In genomic region chrX:106485101-106485651, GRCm38 (mm10) we compare ENCODE assay signal across 10 mouse cellular contexts. TPM values are rescaled to one million over a fixed set of nuclear protein-coding genes. Genes with fewer than 3 reads are reported as not detected.
DNase-seq lines count a peak whose midpoint lies in the region; ATAC-seq and TF ChIP-seq lines count a peak whose summit lies in the region.
"Had no signal": no experiment of that assay in that cellular context is flagged by ENCODE, and none has a peak within 500 bp of the region (broad histone marks: within the 10 kb centered on the region; RNA-seq: fewer than 3 reads in every experiment).

Gene Fndc3c1, minus strand, starts transcription at chrX:106485401.

- H3K27ac ChIP-seq in kidney, adult 2 months (ENCODE audit: insufficient read depth, low read depth, low read length) = no peak within 1 kb of the TSS
- no peak within 1 kb of the TSS for H3K27ac ChIP-seq in liver, embryonic 12.5 days

- H3K4me3 ChIP-seq in kidney, adult 2 months (ENCODE audit: insufficient read depth, low read depth, low read length) = peak within 1 kb of the TSS; percentile 33; the same call in 1 of the 2 replicates
- peak within 1 kb of the TSS; percentile 42 for H3K4me3 ChIP-seq in liver, embryonic 12.5 days

- WGBS in kidney, adult 2 months = 2% methylated on average over 32 of the region's 39 CpGs
- WGBS in liver, embryonic 12.5 days (ENCODE audit: insufficient replicate concordance) = 12% methylated on average over 25 of the region's 39 CpGs

- H3K4me2 ChIP-seq in liver, embryonic 12.5 days = peak within 1 kb of the TSS; percentile 58

- H3K27me3 ChIP-seq in kidney, adult 2 months (replicated peaks; ENCODE audit: control insufficient read depth, insufficient read depth, low read length) = peaks cover 2% of the 10 kb centered on the region
- peaks cover 38% of the 10 kb centered on the region for H3K27me3 ChIP-seq in liver, embryonic 12.5 days (replicated peaks)

- H3K9ac ChIP-seq in liver, embryonic 12.5 days = no peak within 1 kb of the TSS

- no peaks in the 10 kb centered on the region for H3K4me1 ChIP-seq in kidney, adult 2 months (ENCODE audit: control insufficient read depth, insufficient read depth, low read length)
- H3K4me1 ChIP-seq in liver, embryonic 12.5 days = no peaks in the 10 kb centered on the region

- peak; percentile 61 for ATAC-seq in liver, embryonic 12.5 days
- ATAC-seq: Patski had no signal

- H3K9me3 ChIP-seq in liver, embryonic 12.5 days (replicated peaks) = no peaks in the 10 kb centered on the region

- TF ChIP-seq CTCF in kidney, adult 2 months (conservative IDR thresholded peaks at IDR 0.05; ENCODE audit: insufficient read depth, insufficient read length, low read depth, low read length) = no peak

- TF ChIP-seq POLR2A in kidney, adult 2 months (IDR thresholded peaks at IDR 0.05; ENCODE audit: low read depth, low read length) = no peak

- peak; percentile 6 for DNase-seq in kidney, adult 2 months
- DNase-seq in kidney, adult 9 months = no peak
- DNase-seq in embryo, embryonic 9.5 days (ENCODE audit: extremely low spot score) = peak; percentile 86
- DNase-seq in heart, postnatal 4 days = peak; percentile 18
- DNase-seq in retina, postnatal 1 day = peak; percentile 71
- no peak for DNase-seq in right cerebral cortex, adult 18-20 months
- DNase-seq in natural killer cell, adult 2 months (ENCODE audit: low spot score in 2 of 2) = no peak

- no peaks in the 10 kb centered on the region for H3K36me3 ChIP-seq in kidney, adult 2 months (ENCODE audit: control insufficient read depth, insufficient read depth, low read length)
- H3K36me3 ChIP-seq in liver, embryonic 12.5 days = no peaks in the 10 kb centered on the region

RNA-seq across cellular contexts. Expression of gene Fndc3c1, which starts in this region (rescaled TPM):
- polyA plus RNA-seq in kidney, adult 2 months (2012; rRNA removed) = 0.03 TPM in 1 of 2 replicates, not detected in the other
- total RNA-seq in heart, postnatal 4 days (2021) = under 1 TPM; 0.31 to 0.99 TPM
- 1.7 and 2.0 TPM in 2 replicates for polyA plus RNA-seq in liver, embryonic 12.5 days (2016; fragmentation: Nextera tagmentation; extraction: Ambion mirVana)
- total RNA-seq: left cerebral cortex, postnatal 10 days had no signal
- polyA plus RNA-seq: Patski had no signal

Comparison
In these comparisons a context has a peak if more than half of its experiments do, and no peak if none do; other contexts are left out.
1. Peak in DNase-seq and H3K4me3 ChIP-seq in kidney, adult 2 months; RNA of the gene not detected or under 1 TPM.
2. Peak in DNase-seq in heart, postnatal 4 days; RNA of the gene not detected or under 1 TPM.
3. DNase-seq: peak in embryo, embryonic 9.5 days (single experiment) and retina, postnatal 1 day (single experiment); none in kidney, adult 9 months (single experiment), right cerebral cortex, adult 18-20 months (single experiment) and natural killer cell, adult 2 months (0 of 2).